Mouse (Mus musculus): ENCODE data around the gene Pecam1.

- no peak for TF ChIP-seq CTCF (IDR thresholded peaks at IDR 0.05; ENCODE audit: extremely low read depth, insufficient read length, insufficient replicate concordance, low read depth, low read length)
- TF ChIP-seq POLR2A (IDR thresholded peaks at IDR 0.05; ENCODE audit: low read depth, low read length): no peak
These were observed 86.6 kb downstream of the Pecam1 start for GRCm38 (mm10) chr11:106663838-106664237.

Data from small intestine, adult 2 months (tissue).